Mouse (Mus musculus) B cell, adult 2 months (primary cell): Measurements from ENCODE around the gene Nbas.

Source experiments
- DNase-seq, 2 experiments: peaks; one replicate each; pipeline ENCODE4 v3.0.0; 2022

Gene Nbas

GRCm38 (mm10) chr12:13410191-13410590 lies 141.3 kb downstream of the Nbas start:
- DNase-seq: no peak

GRCm38 (mm10) chr12:13418651-13419050 lies 149.7 kb downstream of the Nbas start:
- DNase-seq: no peak

GRCm38 (mm10) chr12:13430219-13430618 lies 161.3 kb downstream of the Nbas start:
- no peak for DNase-seq

- no peak for DNase-seq
Observed at GRCm38 (mm10) chr12:13444653-13445431, 175.9 kb downstream of the Nbas start.

- no peak for DNase-seq
Observed at GRCm38 (mm10) chr12:13445486-13446065, 176.6 kb downstream of the Nbas start.

GRCm38 (mm10) chr12:13448916-13449315 lies 180.0 kb downstream of the Nbas start:
- DNase-seq: no peak

GRCm38 (mm10) chr12:13452050-13452449 lies 183.1 kb downstream of the Nbas start:
- no peak for DNase-seq

GRCm38 (mm10) chr12:13460223-13460853 lies 191.4 kb downstream of the Nbas start:
- no peak for DNase-seq

- DNase-seq: no peak
Observed at GRCm38 (mm10) chr12:13461558-13462153, 192.7 kb downstream of the Nbas start.

GRCm38 (mm10) chr12:13462397-13462796 lies 193.5 kb downstream of the Nbas start:
- DNase-seq: no peak

GRCm38 (mm10) chr12:13465554-13465953 lies 196.6 kb downstream of the Nbas start:
- no peak for DNase-seq

GRCm38 (mm10) chr12:13474881-13475280 lies 205.9 kb downstream of the Nbas start:
- DNase-seq: no peak

- DNase-seq: no peak
Observed at GRCm38 (mm10) chr12:13479163-13479562, 210.2 kb downstream of the Nbas start.

GRCm38 (mm10) chr12:13486278-13486677 lies 217.3 kb downstream of the Nbas start:
- DNase-seq: no peak

GRCm38 (mm10) chr12:13497211-13497610 lies 228.3 kb downstream of the Nbas start:
- no peak for DNase-seq

- no peak for DNase-seq
Observed at GRCm38 (mm10) chr12:13499237-13499889, 230.4 kb downstream of the Nbas start.

GRCm38 (mm10) chr12:13500191-13500590 lies 231.3 kb downstream of the Nbas start:
- no peak for DNase-seq

GRCm38 (mm10) chr12:13504771-13505444 lies 236.0 kb downstream of the Nbas start:
- no peak for DNase-seq

- DNase-seq: no peak
Observed at GRCm38 (mm10) chr12:13518082-13518481, 249.1 kb downstream of the Nbas start.

- no peak for DNase-seq
Observed at GRCm38 (mm10) chr12:13519413-13519812, 250.5 kb downstream of the Nbas start.

- peak; percentile 16 to 17 for DNase-seq
Observed at GRCm38 (mm10) chr12:13532731-13533365, 263.9 kb downstream of the Nbas start.

- DNase-seq: no peak
Observed at GRCm38 (mm10) chr12:13539171-13539570, 270.2 kb downstream of the Nbas start.
